Mouse (Mus musculus): ENCODE data around the gene Slc41a2. TPM values are rescaled to one million over a fixed set of nuclear protein-coding genes. Genes with fewer than 3 reads are reported as not detected.

The Slc41a2 gene
- total RNA-seq, 2 experiments from 2014 or later, result 0.97 to 1.2 TPM

- intact Hi-C loops (cut with DNase I), result no loop called here
- no peak for DNase-seq
Observed at GRCm38 (mm10) chr10:83244131-83244530, 93.6 kb downstream of the Slc41a2 start.

GRCm38 (mm10) chr10:83242106-83242686 is 95.5 kb downstream of the Slc41a2 start:
- intact Hi-C loops (cut with DNase I), result no loop called here

GRCm38 (mm10) chr10:83234391-83234790 is 103.3 kb downstream of the Slc41a2 start:
- DNase-seq, result peak; percentile 25 to 26
- intact Hi-C loops (cut with DNase I), result no loop called here

More at GRCm38 (mm10) chr10:83242106-83242686, 95.5 kb downstream of the Slc41a2 start:
- DNase-seq, result no peak

- DNase-seq, result no peak
- intact Hi-C loops (cut with DNase I), result no loop called here
Observed at GRCm38 (mm10) chr10:83233967-83234366, 103.7 kb downstream of the Slc41a2 start.

GRCm38 (mm10) chr10:83228626-83229025 is 109.1 kb downstream of the Slc41a2 start:
- intact Hi-C loops (cut with DNase I), result no loop called here
- DNase-seq, result no peak

- DNase-seq, result peak in 1 of 2 experiments; percentile 39
Observed at GRCm38 (mm10) chr10:83224999-83225398, 112.7 kb downstream of the Slc41a2 start.

GRCm38 (mm10) chr10:83220847-83221246 is 116.8 kb downstream of the Slc41a2 start:
- intact Hi-C loops (cut with DNase I), result loop anchor here (5.0 kb wide), 1 partner anchor 136 kb away; no protein-coding TSS in a partner anchor
- DNase-seq, result no peak

More at GRCm38 (mm10) chr10:83224999-83225398, 112.7 kb downstream of the Slc41a2 start:
- intact Hi-C loops (cut with DNase I), result loop anchor here (5.0 kb wide), 1 partner anchor 132 kb away; no protein-coding TSS in a partner anchor

- intact Hi-C loops (cut with DNase I), result loop anchor here (5.0 kb wide), 1 partner anchor 137 kb away; no protein-coding TSS in a partner anchor
- DNase-seq, result no peak
Observed at GRCm38 (mm10) chr10:83220217-83220616, 117.5 kb downstream of the Slc41a2 start.

GRCm38 (mm10) chr10:83219729-83220128 is 118.0 kb downstream of the Slc41a2 start:
- peak; percentile 73 to 78 for DNase-seq
- intact Hi-C loops (cut with DNase I), result loop anchor here (5.0 kb wide), 1 partner anchor 138 kb away; no protein-coding TSS in a partner anchor

GRCm38 (mm10) chr10:83218778-83219177 is 118.9 kb downstream of the Slc41a2 start:
- intact Hi-C loops (cut with DNase I), result no loop called here
- DNase-seq, result no peak

- intact Hi-C loops (cut with DNase I), result no loop called here
- peak; percentile 63 to 65 for DNase-seq
Observed at GRCm38 (mm10) chr10:83217256-83217655, 120.4 kb downstream of the Slc41a2 start.

- DNase-seq, result no peak
- intact Hi-C loops (cut with DNase I), result no loop called here
Observed at GRCm38 (mm10) chr10:83215559-83215958, 122.1 kb downstream of the Slc41a2 start.

GRCm38 (mm10) chr10:83212618-83213017 is 125.1 kb downstream of the Slc41a2 start:
- DNase-seq, result no peak
- intact Hi-C loops (cut with DNase I), result no loop called here

GRCm38 (mm10) chr10:83210968-83211583 is 126.6 kb downstream of the Slc41a2 start:
- DNase-seq, result no peak
- intact Hi-C loops (cut with DNase I), result no loop called here

- intact Hi-C loops (cut with DNase I), result no loop called here
- DNase-seq, result no peak
Observed at GRCm38 (mm10) chr10:83210122-83210521, 127.6 kb downstream of the Slc41a2 start.

GRCm38 (mm10) chr10:83209388-83209787 is 128.3 kb downstream of the Slc41a2 start:
- DNase-seq, result no peak
- intact Hi-C loops (cut with DNase I), result no loop called here

- intact Hi-C loops (cut with DNase I), result no loop called here
- no peak for DNase-seq
Observed at GRCm38 (mm10) chr10:83208436-83208835, 129.2 kb downstream of the Slc41a2 start.

GRCm38 (mm10) chr10:83202906-83203702 is 134.6 kb downstream of the Slc41a2 start:
- intact Hi-C loops (cut with DNase I), result no loop called here

GRCm38 (mm10) chr10:83201525-83201924 is 136.2 kb downstream of the Slc41a2 start:
- DNase-seq, result no peak

More at GRCm38 (mm10) chr10:83202906-83203702, 134.6 kb downstream of the Slc41a2 start:
- DNase-seq, result no peak

GRCm38 (mm10) chr10:83199290-83199689 is 138.4 kb downstream of the Slc41a2 start:
- intact Hi-C loops (cut with DNase I), result loop anchor here (5.0 to 10.0 kb wide), 2 partner anchors 212 to 384 kb away; partner anchors contain the start of gene Chst11

More at GRCm38 (mm10) chr10:83201525-83201924, 136.2 kb downstream of the Slc41a2 start:
- intact Hi-C loops (cut with DNase I), result loop anchor here (2.0 kb wide), 1 partner anchor 293 kb away; no protein-coding TSS in a partner anchor

GRCm38 (mm10) chr10:83198692-83199091 is 139.0 kb downstream of the Slc41a2 start:
- DNase-seq, result no peak
- intact Hi-C loops (cut with DNase I), result loop anchor here (5.0 to 10.0 kb wide), 2 partner anchors 211 to 384 kb away; partner anchors contain the start of gene Chst11

More at GRCm38 (mm10) chr10:83199290-83199689, 138.4 kb downstream of the Slc41a2 start:
- no peak for DNase-seq

Measured in heart, postnatal 10 days (tissue).